ENCODE assay signal across 12 mouse cellular contexts in genomic region chr4:41653730-41654129, GRCm38 (mm10). TPM values are rescaled to one million over a fixed set of nuclear protein-coding genes. Genes with fewer than 3 reads are reported as not detected.
A peak's percentile ranks its signal among the peaks of the same experiment; 100 is the strongest.
DNase-seq lines count a peak whose midpoint lies in the region; ATAC-seq and TF ChIP-seq lines count a peak whose summit lies in the region.
"Had no signal": no experiment of that assay in that cellular context is flagged by ENCODE, and none has a peak within 500 bp of the region (broad histone marks: within the 10 kb centered on the region; RNA-seq: fewer than 3 reads in every experiment).

No protein-coding gene starts in this region.

- 52% methylated on average over 6 of the region's 6 CpGs for WGBS in heart, embryonic 11.5 days (ENCODE audit: insufficient replicate concordance)
- 60% methylated on average over 6 of the region's 6 CpGs for WGBS in neural tube, embryonic 13.5 days
- WGBS in neural tube, embryonic 15.5 days, result 56% methylated on average over 6 of the region's 6 CpGs
- 68% methylated on average over 6 of the region's 6 CpGs for WGBS in embryonic facial prominence, embryonic 10.5 days

- H3K4me1 ChIP-seq in heart, embryonic 11.5 days (ENCODE audit: control insufficient read depth, insufficient read depth, low read length), result peaks cover 6% of the 10 kb centered on the region; the same call in 1 of the 2 replicates
- H3K4me1 ChIP-seq in neural tube, embryonic 13.5 days (replicated peaks), result peaks cover 16% of the 10 kb centered on the region
- H3K4me1 ChIP-seq in neural tube, embryonic 15.5 days, result peaks cover 9% of the 10 kb centered on the region
- peaks cover 53% of the 10 kb centered on the region for H3K4me1 ChIP-seq in embryonic facial prominence, embryonic 10.5 days

- H3K36me3 ChIP-seq in heart, embryonic 11.5 days (ENCODE audit: control insufficient read depth, insufficient read depth, low read length), result no peaks in the 10 kb centered on the region
- H3K36me3 ChIP-seq in neural tube, embryonic 13.5 days, result peaks cover 10% of the 10 kb centered on the region
- H3K36me3 ChIP-seq in neural tube, embryonic 15.5 days, result no peaks in the 10 kb centered on the region
- H3K36me3 ChIP-seq in embryonic facial prominence, embryonic 10.5 days (replicated peaks), result peaks cover 16% of the 10 kb centered on the region
- H3K36me3 ChIP-seq: heart, embryonic 13.5 days; limb, embryonic 13.5 days had no signal

- H3K9me3 ChIP-seq in heart, embryonic 11.5 days (replicated peaks; ENCODE audit: control insufficient read depth, low read length), result no peaks in the 10 kb centered on the region
- no peaks in the 10 kb centered on the region for H3K9me3 ChIP-seq in neural tube, embryonic 13.5 days
- H3K9me3 ChIP-seq in neural tube, embryonic 15.5 days (replicated peaks), result no peaks in the 10 kb centered on the region
- no peaks in the 10 kb centered on the region for H3K9me3 ChIP-seq in embryonic facial prominence, embryonic 10.5 days
- H3K9me3 ChIP-seq: heart, embryonic 13.5 days; limb, embryonic 13.5 days had no signal

- no peak for TF ChIP-seq CTCF in left cerebral cortex, adult 2 months (IDR thresholded peaks at IDR 0.05)

- ATAC-seq in heart, embryonic 11.5 days (replicated peaks; ENCODE audit: insufficient number of reproducible peaks, low FRiP score, low TSS enrichment), result no peak
- ATAC-seq in neural tube, embryonic 13.5 days (ENCODE audit: low read depth), result 0 out of 2 replicates have a peak, but pooled peaks have one; percentile 40
- ATAC-seq in neural tube, embryonic 15.5 days (ENCODE audit: low FRiP score), result no peak

- no peak overlapping the region for H3K9ac ChIP-seq in heart, embryonic 11.5 days (ENCODE audit: low read depth, low read length)
- H3K9ac ChIP-seq in neural tube, embryonic 13.5 days, result no peak overlapping the region
- H3K9ac ChIP-seq in neural tube, embryonic 15.5 days (replicated peaks), result no peak overlapping the region
- H3K9ac ChIP-seq: heart, embryonic 13.5 days; limb, embryonic 13.5 days had no signal

- H3K27ac ChIP-seq in heart, embryonic 11.5 days (ENCODE audit: low read depth, low read length), result no peak overlapping the region
- peak overlapping the region; percentile 20; the same call in 1 of the 2 replicates for H3K27ac ChIP-seq in left cerebral cortex, adult 2 months
- H3K27ac ChIP-seq in neural tube, embryonic 13.5 days (replicated peaks), result no peak overlapping the region
- H3K27ac ChIP-seq in neural tube, embryonic 15.5 days (replicated peaks), result 0 out of 2 replicates have a peak overlapping the region, but pooled peaks have one; percentile 38
- H3K27ac ChIP-seq in embryonic facial prominence, embryonic 10.5 days (replicated peaks), result no peak overlapping the region
- H3K27ac ChIP-seq: heart, embryonic 13.5 days; limb, embryonic 13.5 days; stomach, postnatal 0 days had no signal

- peaks cover 9% of the 10 kb centered on the region for H3K27me3 ChIP-seq in heart, embryonic 11.5 days (ENCODE audit: control insufficient read depth, insufficient read depth, low read length)
- H3K27me3 ChIP-seq in neural tube, embryonic 13.5 days, result no peaks in the 10 kb centered on the region
- H3K27me3 ChIP-seq in neural tube, embryonic 15.5 days (replicated peaks), result no peaks in the 10 kb centered on the region
- H3K27me3 ChIP-seq in embryonic facial prominence, embryonic 10.5 days (replicated peaks; ENCODE audit: low read depth, poor library complexity, severe bottlenecking), result peaks cover 28% of the 10 kb centered on the region

- intact Hi-C loops in left cerebral cortex, adult 2 months (cut with DNase I), result loop anchor here (2.0 to 5.0 kb wide), 3 partner anchors 54 to 185 kb away; no protein-coding TSS in a partner anchor
- intact Hi-C loops in left cerebral cortex, postnatal 36 days (cut with DNase I), result loop anchor here (5.0 kb wide), 3 partner anchors 36 to 101 kb away; no protein-coding TSS in a partner anchor

- no peak overlapping the region for H3K4me2 ChIP-seq in heart, embryonic 11.5 days
- no peak overlapping the region for H3K4me2 ChIP-seq in neural tube, embryonic 13.5 days
- H3K4me2 ChIP-seq in neural tube, embryonic 15.5 days, result no peak overlapping the region
- H3K4me2 ChIP-seq: heart, embryonic 13.5 days; limb, embryonic 13.5 days had no signal

- DNase-seq in heart, adult 11 months, result peak; percentile 85
- no peak for DNase-seq in left cerebral cortex, adult 2 months (ENCODE audit: extremely low spot score in 1 of 2, low spot score in 2 of 2)
- DNase-seq in left cerebral cortex, postnatal 36 days (ENCODE audit: low spot score in 2 of 2), result no peak
- no peak for DNase-seq in neural tube, embryonic 10.5 days (ENCODE audit: extremely low spot score, low spot score)
- DNase-seq in embryonic facial prominence, embryonic 10.5 days (ENCODE audit: low spot score), result no peak

- no peak overlapping the region for H3K4me3 ChIP-seq in heart, embryonic 11.5 days (ENCODE audit: low read depth, low read length)
- H3K4me3 ChIP-seq in left cerebral cortex, adult 2 months, result no peak overlapping the region
- H3K4me3 ChIP-seq in neural tube, embryonic 13.5 days, result no peak overlapping the region
- no peak overlapping the region for H3K4me3 ChIP-seq in neural tube, embryonic 15.5 days (replicated peaks)
- no peak overlapping the region for H3K4me3 ChIP-seq in embryonic facial prominence, embryonic 10.5 days
- H3K4me3 ChIP-seq: heart, embryonic 13.5 days; limb, embryonic 13.5 days had no signal

RNA-seq across cellular contexts. Expression of gene Enho, which starts 13.6 kb away (rescaled TPM):
- 4.1 and 4.7 TPM in 2 replicates for polyA plus RNA-seq in heart, embryonic 11.5 days (2014; fragmentation: Nextera tagmentation; extraction: Ambion mirVana)
- total RNA-seq in left cerebral cortex, adult 2 months (2021), result 10 to 100 TPM; 58.0 to 63.3 TPM
- total RNA-seq in left cerebral cortex, postnatal 36 days (2021), result 10 to 100 TPM; 60.1 to 71.2 TPM
- 79.3 and 81.9 TPM in 2 replicates for polyA plus RNA-seq in neural tube, embryonic 13.5 days (2015; fragmentation: Nextera tagmentation; extraction: Ambion mirVana)
- polyA plus RNA-seq in neural tube, embryonic 15.5 days (2015; fragmentation: Nextera tagmentation; extraction: Ambion mirVana), result 89.8 and 111 TPM in 2 replicates
- polyA plus RNA-seq in embryonic facial prominence, embryonic 10.5 days (2016; fragmentation: Nextera tagmentation; extraction: Ambion mirVana), result 19.3 and 19.8 TPM in 2 replicates
- total RNA-seq: granulocyte monocyte progenitor cell, adult 5-6 weeks had no signal

RNA-seq across cellular contexts. Expression of gene Cntfr, which starts 43.2 kb away (rescaled TPM):
- polyA plus RNA-seq in heart, embryonic 11.5 days (2014; fragmentation: Nextera tagmentation; extraction: Ambion mirVana), result 4.1 and 4.3 TPM in 2 replicates
- total RNA-seq in left cerebral cortex, adult 2 months (2021), result 100 to 1,000 TPM; 120 to 127 TPM
- total RNA-seq in left cerebral cortex, postnatal 36 days (2021), result 100 to 1,000 TPM; 106 to 115 TPM
- 28.9 and 29.7 TPM in 2 replicates for polyA plus RNA-seq in neural tube, embryonic 13.5 days (2015; fragmentation: Nextera tagmentation; extraction: Ambion mirVana)
- 23.1 and 27.2 TPM in 2 replicates for polyA plus RNA-seq in neural tube, embryonic 15.5 days (2015; fragmentation: Nextera tagmentation; extraction: Ambion mirVana)
- polyA plus RNA-seq in embryonic facial prominence, embryonic 10.5 days (2016; fragmentation: Nextera tagmentation; extraction: Ambion mirVana), result 8.6 and 11.1 TPM in 2 replicates
- total RNA-seq: granulocyte monocyte progenitor cell, adult 5-6 weeks had no signal

RNA-seq across cellular contexts. Expression of gene Il11ra1, which starts 46.1 kb away (rescaled TPM):
- 128 and 137 TPM in 2 replicates for polyA plus RNA-seq in heart, embryonic 11.5 days (2014; fragmentation: Nextera tagmentation; extraction: Ambion mirVana)
- 10 to 100 TPM; 43.1 to 47.7 TPM for total RNA-seq in left cerebral cortex, adult 2 months (2021)
- 10 to 100 TPM; 35.6 to 39.2 TPM for total RNA-seq in left cerebral cortex, postnatal 36 days (2021)
- 53.6 and 60.2 TPM in 2 replicates for polyA plus RNA-seq in neural tube, embryonic 13.5 days (2015; fragmentation: Nextera tagmentation; extraction: Ambion mirVana)
- polyA plus RNA-seq in neural tube, embryonic 15.5 days (2015; fragmentation: Nextera tagmentation; extraction: Ambion mirVana), result 52.6 and 56.6 TPM in 2 replicates
- 146 and 188 TPM in 2 replicates for polyA plus RNA-seq in embryonic facial prominence, embryonic 10.5 days (2016; fragmentation: Nextera tagmentation; extraction: Ambion mirVana)

RNA-seq across cellular contexts. Expression of gene Rpp25l, which starts 59.6 kb away (rescaled TPM):
- 50.2 and 51.6 TPM in 2 replicates for polyA plus RNA-seq in heart, embryonic 11.5 days (2014; fragmentation: Nextera tagmentation; extraction: Ambion mirVana)
- 10 to 100 TPM; 27.7 to 30.7 TPM for total RNA-seq in left cerebral cortex, adult 2 months (2021)
- 10 to 100 TPM; 27.8 to 33.2 TPM for total RNA-seq in left cerebral cortex, postnatal 36 days (2021)
- polyA plus RNA-seq in neural tube, embryonic 13.5 days (2015; fragmentation: Nextera tagmentation; extraction: Ambion mirVana), result 62.6 and 63.4 TPM in 2 replicates
- 59.3 and 61.1 TPM in 2 replicates for polyA plus RNA-seq in neural tube, embryonic 15.5 days (2015; fragmentation: Nextera tagmentation; extraction: Ambion mirVana)
- polyA plus RNA-seq in embryonic facial prominence, embryonic 10.5 days (2016; fragmentation: Nextera tagmentation; extraction: Ambion mirVana), result 91.2 and 91.9 TPM in 2 replicates

Comparison
In these comparisons a context has a peak if more than half of its experiments do, and no peak if none do; other contexts are left out.
1. H3K27ac ChIP-seq: peak in left cerebral cortex, adult 2 months (single experiment) and neural tube, embryonic 15.5 days (single experiment); none in heart, embryonic 11.5 days (single experiment), neural tube, embryonic 13.5 days (single experiment) and embryonic facial prominence, embryonic 10.5 days (single experiment).